Mouse (Mus musculus) mouse trophoblast stem cell (cell line): Measurements from ENCODE around the gene Arpc3.
"Not testable (repeated sequence)": the region's sequence is repeated elsewhere in the genome, so short reads cannot be mapped to it uniquely, and the experiment has no call there.

Experiments used
- in situ Hi-C, 2 experiments: fragments of 300-500 bp; cut with MseI, MboI; formaldehyde crosslinking; loops; 2 replicates in 1 of 2; 3 replicates in 1 of 2; pipeline ENCODE4 v1.15.1; 2025

Gene Arpc3

GRCm38 (mm10) chr5:122439400-122440094, 47.9 kb downstream of the Arpc3 start:
- in situ Hi-C loops = no loop called here

- in situ Hi-C loops = no loop called here
Observed at GRCm38 (mm10) chr5:122440095-122440630, 48.5 kb downstream of the Arpc3 start.

- in situ Hi-C loops = no loop called here
Observed at GRCm38 (mm10) chr5:122444492-122444891, 52.8 kb downstream of the Arpc3 start.

GRCm38 (mm10) chr5:122445051-122445610, 53.5 kb downstream of the Arpc3 start:
- in situ Hi-C loops = no loop called here

- in situ Hi-C loops = no loop called here
Observed at GRCm38 (mm10) chr5:122447857-122448256, 56.2 kb downstream of the Arpc3 start.

GRCm38 (mm10) chr5:122448869-122449268, 57.2 kb downstream of the Arpc3 start:
- in situ Hi-C loops = no loop called here

GRCm38 (mm10) chr5:122449946-122450345, 58.3 kb downstream of the Arpc3 start:
- in situ Hi-C loops = no loop called here

GRCm38 (mm10) chr5:122450913-122451317, 59.2 kb downstream of the Arpc3 start:
- in situ Hi-C loops = no loop called here

- in situ Hi-C loops = no loop called here
Observed at GRCm38 (mm10) chr5:122451324-122451723, 59.6 kb downstream of the Arpc3 start.

- in situ Hi-C loops = no loop called here
Observed at GRCm38 (mm10) chr5:122452194-122452593, 60.5 kb downstream of the Arpc3 start.

GRCm38 (mm10) chr5:122453188-122453587, 61.5 kb downstream of the Arpc3 start:
- in situ Hi-C loops = no loop called here

GRCm38 (mm10) chr5:122454442-122454841, 62.8 kb downstream of the Arpc3 start:
- in situ Hi-C loops = no loop called here

- in situ Hi-C loops = no loop called here
Observed at GRCm38 (mm10) chr5:122454883-122455282, 63.2 kb downstream of the Arpc3 start.

- in situ Hi-C loops = no loop called here
Observed at GRCm38 (mm10) chr5:122455584-122455983, 63.9 kb downstream of the Arpc3 start.

- in situ Hi-C loops = not testable (repeated sequence)
Observed at GRCm38 (mm10) chr5:122457054-122457453, 65.4 kb downstream of the Arpc3 start.

GRCm38 (mm10) chr5:122458066-122458465, 66.4 kb downstream of the Arpc3 start:
- in situ Hi-C loops = no loop called here

GRCm38 (mm10) chr5:122459335-122459734, 67.7 kb downstream of the Arpc3 start:
- in situ Hi-C loops = no loop called here

GRCm38 (mm10) chr5:122460656-122461055, 69.0 kb downstream of the Arpc3 start:
- in situ Hi-C loops = no loop called here

GRCm38 (mm10) chr5:122461431-122461830, 69.8 kb downstream of the Arpc3 start:
- in situ Hi-C loops = no loop called here
